Mouse (Mus musculus): Measurements from ENCODE around the gene Gdpgp1.

DNA sequence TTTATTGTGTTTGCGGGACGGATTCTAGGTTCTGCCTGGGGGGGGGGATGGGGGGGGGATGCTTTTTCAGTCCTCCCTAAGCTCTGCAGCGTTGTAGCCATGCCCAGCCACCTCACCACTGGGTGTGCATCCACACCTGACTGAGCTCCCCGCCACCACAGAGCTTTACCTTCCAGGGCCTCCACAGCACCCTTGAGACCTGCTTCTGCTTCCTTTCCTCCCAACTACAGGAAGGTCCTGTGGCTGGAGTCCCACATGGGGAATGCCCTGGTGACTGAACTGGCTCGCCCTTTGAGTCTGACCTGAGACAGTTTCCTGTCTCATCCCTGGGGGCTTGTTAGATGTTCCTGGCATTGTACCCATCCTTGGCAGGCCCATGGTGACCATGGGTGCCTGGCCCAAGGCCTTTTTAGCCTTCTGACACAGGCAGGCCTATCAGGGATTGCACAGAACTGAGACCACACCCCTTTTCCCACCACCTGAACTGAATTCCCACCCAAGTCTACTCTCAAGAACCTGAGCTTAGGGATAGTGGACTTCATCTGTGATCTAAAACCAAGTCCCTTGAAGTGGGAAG, 31.6 kb upstream of the Gdpgp1 start:
- TF ChIP-seq CTCF (IDR thresholded peaks at IDR 0.05; ENCODE audit: low read depth) (no peak), EP300 (IDR thresholded peaks at IDR 0.05; ENCODE audit: low read depth) (no peak)
